Mouse (Mus musculus) regulatory T cell (primary cell): ENCODE measurements around the gene Mcfd2.
"Not testable (repeated sequence)": the region's sequence is repeated elsewhere in the genome, so short reads cannot be mapped to it uniquely, and the experiment has no call there.

Experiments
- in situ Hi-C: fragments of 300-600 bp; cut with MboI, MseI; formaldehyde crosslinking; loops from one replicate; pipeline ENCODE4 v1.15.1; 2025; ENCODE audit warnings: high pct_unique_total_duplicates

Mcfd2 gene

GRCm38 (mm10) chr17:87265792-87266186 is at the start of gene Mcfd2:
Mcfd2 (minus strand) TSS chr17:87265935.
- in situ Hi-C loops = no loop called here

- in situ Hi-C loops = no loop called here
These were observed 49.3 kb upstream of the Mcfd2 start for GRCm38 (mm10) chr17:87315021-87315531.

- in situ Hi-C loops = no loop called here
These were observed 48.8 kb upstream of the Mcfd2 start for GRCm38 (mm10) chr17:87314530-87314946.

DNA sequence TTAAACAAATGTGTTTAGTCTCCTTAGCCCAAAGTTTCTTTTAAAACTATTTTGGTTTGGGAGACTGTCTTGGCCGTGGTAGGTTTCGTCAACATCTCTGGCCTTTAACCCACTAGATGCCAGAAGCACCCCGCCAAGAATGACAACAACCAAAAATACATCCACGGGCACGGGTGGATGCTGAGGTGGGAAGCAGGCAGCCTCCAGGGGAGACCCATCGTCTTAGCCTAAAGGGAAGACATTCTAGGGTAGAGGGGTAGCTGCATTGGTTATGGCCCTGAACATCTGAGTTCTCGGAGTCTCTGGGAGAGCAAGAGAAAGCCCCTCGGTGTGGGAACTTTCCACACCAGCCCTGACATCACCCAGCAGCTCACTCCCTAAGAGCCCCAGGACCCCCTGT is 48.4 kb upstream of the Mcfd2 start:
- in situ Hi-C loops = no loop called here

GRCm38 (mm10) chr17:87312924-87313870 is 47.5 kb upstream of the Mcfd2 start:
- in situ Hi-C loops = no loop called here

DNA sequence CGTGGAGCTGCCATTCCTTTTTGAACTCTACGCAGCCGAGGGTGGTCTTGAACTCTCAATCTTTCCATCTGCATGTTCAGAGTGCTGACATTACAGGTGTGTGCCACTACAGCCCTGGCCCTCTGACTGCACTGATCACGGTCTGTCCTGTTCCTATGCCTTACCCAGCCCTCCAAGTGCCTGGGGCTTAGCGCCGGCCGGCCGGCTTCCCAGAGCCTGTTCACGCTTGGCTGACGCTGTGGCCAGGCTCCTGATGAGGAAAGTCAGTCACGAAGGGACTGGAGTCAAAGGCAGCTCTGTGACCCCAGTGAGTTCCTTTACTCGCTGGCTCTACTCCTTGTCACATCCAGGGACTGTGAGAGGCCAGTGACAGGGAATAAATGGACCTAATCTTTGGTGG is 46.6 kb upstream of the Mcfd2 start:
- in situ Hi-C loops = no loop called here

- in situ Hi-C loops = no loop called here
These were observed 44.8 kb upstream of the Mcfd2 start for GRCm38 (mm10) chr17:87310497-87310896.

- in situ Hi-C loops = no loop called here
These were observed 43.5 kb upstream of the Mcfd2 start for GRCm38 (mm10) chr17:87309073-87309788.

DNA sequence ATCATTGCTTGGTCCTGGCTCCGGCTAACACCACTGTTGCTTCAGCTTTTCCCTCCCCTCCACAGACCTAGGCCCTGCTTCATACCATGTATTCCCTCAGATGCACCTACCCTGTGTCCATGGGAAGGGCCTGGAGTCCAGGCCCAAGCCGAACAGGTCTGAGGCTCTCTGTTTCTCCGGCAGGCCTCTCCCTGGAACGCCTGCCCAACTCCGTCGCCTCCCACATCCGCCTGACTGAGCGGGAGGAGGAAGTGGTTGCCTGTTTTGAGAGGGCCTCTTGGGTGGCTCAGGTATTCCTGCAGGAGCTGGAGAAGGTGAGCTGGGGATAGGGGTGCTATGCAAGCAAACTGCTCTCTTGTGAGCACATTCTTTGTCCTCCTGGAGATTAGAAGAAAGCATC is 41.0 kb upstream of the Mcfd2 start:
- in situ Hi-C loops = no loop called here

DNA sequence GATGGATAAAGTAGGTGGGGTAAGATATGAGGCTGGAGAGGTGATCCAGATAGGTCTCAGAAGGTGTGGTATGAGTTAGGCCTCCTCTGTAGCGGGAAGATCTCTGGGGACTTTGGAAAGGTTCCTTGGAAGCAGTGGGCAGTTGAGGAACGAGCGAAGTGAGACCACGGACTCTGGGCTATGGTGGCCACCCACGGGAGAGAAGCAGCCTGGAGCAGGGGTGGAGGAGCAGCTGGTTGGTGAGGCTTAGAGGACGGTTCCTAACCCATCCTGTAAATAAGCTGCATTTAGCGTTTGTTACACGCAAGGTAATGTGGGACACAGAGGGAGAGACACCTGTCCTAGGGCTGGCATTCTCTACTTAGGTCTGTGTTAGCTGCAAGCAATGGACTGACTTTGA is 39.3 kb upstream of the Mcfd2 start:
- in situ Hi-C loops = no loop called here

DNA sequence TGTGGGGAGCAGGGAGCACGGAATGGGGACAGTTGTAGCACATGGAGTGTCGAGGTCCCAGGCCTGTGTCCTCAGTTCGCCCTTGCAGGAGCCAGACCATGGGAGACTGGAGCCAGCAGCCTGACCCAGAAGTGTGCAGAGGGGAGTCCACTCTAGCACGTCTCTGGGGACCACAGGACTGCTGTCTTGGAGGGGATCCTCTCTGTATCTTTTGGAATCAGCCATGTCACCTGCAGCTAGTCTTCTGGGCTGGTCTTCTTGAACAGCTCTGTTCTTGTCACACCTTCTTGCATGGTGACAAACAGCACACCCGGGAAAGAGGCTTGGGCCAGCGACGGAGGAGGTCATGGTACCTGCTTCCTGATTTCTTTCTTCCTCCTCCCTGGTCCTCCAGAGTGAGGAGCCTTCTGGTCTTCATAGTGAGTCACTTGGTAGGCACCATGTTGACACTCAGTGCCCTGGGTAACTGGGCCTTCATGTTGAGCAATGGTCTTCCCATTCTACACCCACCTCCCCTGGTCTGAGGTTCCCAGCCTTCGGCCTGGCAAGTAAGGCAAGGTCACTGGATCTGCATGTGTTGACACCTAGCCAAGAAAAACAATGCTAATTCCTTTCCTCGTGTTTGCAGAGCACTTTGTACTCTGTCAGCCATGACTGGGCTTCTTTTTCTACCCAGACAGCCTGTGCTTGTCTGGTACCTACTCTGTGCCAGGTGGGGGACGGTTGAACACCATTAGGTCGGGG is 38.6 kb upstream of the Mcfd2 start:
- in situ Hi-C loops = no loop called here

DNA sequence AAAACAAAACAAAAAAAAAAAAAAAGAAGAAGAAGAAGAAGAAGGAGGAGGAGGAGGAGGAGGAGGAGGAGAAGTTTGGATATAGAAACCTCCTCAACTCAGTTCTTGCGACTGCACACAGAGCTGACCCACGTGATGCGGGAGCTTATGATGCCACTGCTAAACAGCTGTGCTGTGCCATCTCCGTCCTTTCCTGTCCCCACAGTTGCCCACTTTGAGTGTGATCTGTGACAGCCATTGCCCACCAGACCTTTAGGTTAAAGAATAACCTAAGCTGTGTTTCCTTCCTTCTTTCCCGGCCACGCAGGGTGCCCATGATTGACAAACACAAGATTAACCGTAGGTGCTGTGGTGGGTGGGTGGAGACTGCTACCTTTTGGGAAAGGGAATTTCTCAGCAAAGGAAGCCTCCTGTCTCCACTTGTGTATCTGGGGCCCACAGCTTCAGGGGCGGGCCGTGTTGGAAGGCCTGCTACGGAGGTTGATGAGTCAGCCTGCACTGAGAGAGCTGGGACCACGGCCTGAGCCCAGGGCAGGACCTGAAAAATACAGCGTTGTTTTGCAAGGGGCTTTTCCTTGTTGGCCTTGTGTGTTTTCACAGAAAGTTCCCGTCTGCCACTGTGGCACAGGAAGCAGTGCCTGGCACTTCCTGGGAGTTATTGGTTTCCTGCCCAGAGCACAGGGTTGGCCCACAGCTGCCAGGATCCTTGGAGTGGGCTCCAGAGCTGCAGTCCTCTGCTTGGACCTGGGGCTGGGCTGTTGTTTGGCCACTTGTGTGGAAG is 36.5 kb upstream of the Mcfd2 start:
- in situ Hi-C loops = no loop called here

GRCm38 (mm10) chr17:87301607-87302006 is 35.9 kb upstream of the Mcfd2 start:
- in situ Hi-C loops = not testable (repeated sequence)

DNA sequence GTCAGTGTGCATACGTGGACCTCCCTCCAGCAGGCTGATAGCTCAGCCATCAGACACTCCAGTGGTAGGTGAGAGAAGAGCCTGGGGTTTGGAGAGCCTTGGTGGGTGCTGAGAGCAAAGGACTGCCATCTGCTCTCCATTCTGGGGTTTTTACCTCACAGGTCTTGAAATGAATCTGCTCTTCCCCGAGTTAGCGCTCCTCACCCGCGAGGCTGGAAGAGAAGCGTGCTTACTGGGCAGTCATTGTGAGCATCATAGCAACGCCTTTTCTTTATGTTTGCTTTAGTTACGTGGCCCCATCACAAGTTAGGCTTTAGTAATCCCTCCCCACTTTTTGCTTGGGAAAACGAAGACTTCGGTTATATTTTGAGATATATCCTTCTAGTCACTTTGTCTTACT is 34.6 kb upstream of the Mcfd2 start:
- in situ Hi-C loops = no loop called here

- in situ Hi-C loops = no loop called here
These were observed 33.2 kb upstream of the Mcfd2 start for GRCm38 (mm10) chr17:87298944-87299343.

DNA sequence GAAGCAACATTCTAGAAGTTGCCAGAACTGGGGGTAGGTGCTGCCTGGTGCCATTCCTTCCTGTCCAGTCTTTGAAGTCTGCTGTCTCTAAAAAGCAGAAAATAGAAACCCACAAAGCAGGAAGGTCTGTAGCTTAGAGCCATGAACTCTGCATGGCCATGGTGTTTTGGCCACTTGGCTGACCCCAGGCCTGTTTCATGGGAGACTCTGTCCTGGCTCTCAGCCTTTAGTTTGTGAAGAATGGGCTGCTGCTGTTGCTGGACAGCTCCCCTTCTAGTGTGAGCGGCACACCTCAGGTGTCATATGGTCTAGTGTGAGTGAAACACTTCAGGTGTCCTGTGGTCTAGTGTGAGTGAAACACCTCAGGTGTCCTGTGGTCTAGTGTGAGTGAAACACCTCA is 31.0 kb upstream of the Mcfd2 start:
- in situ Hi-C loops = not testable (repeated sequence)

- in situ Hi-C loops = no loop called here
These were observed 30.0 kb upstream of the Mcfd2 start for GRCm38 (mm10) chr17:87295738-87296137.

- in situ Hi-C loops = no loop called here
These were observed 27.4 kb upstream of the Mcfd2 start for GRCm38 (mm10) chr17:87293125-87293524.

DNA sequence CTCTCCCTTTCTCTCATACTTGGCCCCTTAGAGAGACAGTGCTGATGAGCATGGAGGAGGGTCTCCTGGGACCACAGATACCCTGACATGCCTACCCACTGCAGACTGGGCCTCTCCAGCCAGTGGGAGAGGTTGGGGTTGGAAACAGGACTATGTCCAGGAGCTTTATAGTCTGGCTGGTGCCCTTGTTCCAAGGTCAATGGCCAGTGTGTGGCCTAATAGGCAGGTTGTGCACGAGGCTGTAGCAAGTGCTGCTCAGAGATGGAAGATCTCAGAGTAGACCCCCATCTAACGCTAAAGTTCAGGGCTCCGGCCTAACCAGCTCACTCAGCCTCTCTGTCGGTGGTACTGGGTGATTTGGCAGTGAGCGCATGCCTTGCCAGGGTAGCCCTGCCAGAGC is 26.0 kb upstream of the Mcfd2 start:
- in situ Hi-C loops = no loop called here

- in situ Hi-C loops = no loop called here
These were observed 25.3 kb upstream of the Mcfd2 start for GRCm38 (mm10) chr17:87291037-87291436.

DNA sequence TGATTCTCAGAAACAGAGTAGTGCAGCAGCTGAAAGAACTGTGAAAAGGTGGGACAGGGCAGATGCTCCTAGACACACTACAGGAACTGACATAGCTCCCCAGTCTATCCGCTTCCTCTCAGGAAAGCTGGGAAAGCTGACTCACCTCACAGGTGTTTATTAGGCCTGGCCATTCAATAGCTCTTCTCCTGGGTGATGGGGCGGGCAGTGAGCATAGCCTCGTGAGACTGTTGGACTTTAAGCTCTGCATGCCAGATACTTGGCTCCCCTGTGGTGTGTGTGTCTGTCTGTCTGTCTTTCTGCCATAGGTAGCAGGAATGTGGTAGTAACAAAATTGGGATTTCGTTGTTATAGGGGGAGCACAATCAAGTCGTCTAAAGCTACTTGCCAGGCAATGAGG is 23.6 kb upstream of the Mcfd2 start:
- in situ Hi-C loops = no loop called here
